Mouse (Mus musculus) midbrain, embryonic 13.5 days (tissue): Measurements from ENCODE around the gene Taok3. TPM values are rescaled to one million over a fixed set of nuclear protein-coding genes. Genes with fewer than 3 reads are reported as not detected.

ENCODE experiments used
- ATAC-seq: fragments of 200-750 bp; cut with Nextera tagmentation; 2 replicates; pipeline ENCODE4 v1.8.0; 2017; ENCODE audit warnings: mild to moderate bottlenecking, moderate TSS enrichment, moderate library complexity
- H3K27ac ChIP-seq: fragments of 300-500 bp; sonication (generic); 2 replicates; pipeline ENCODE4 v1.5.1; 2015; ENCODE audit warnings: inconsistent platforms, mild to moderate bottlenecking, moderate library complexity
- H3K27me3 ChIP-seq: fragments of 300-500 bp; sonication (generic); 2 replicates; pipeline ENCODE4 v1.6.1; 2015; ENCODE audit warnings: mild to moderate bottlenecking, inconsistent platforms
- H3K36me3 ChIP-seq: fragments of 300-500 bp; sonication (generic); 2 replicates; pipeline ENCODE4 v1.6.1; 2015; ENCODE audit warnings: mild to moderate bottlenecking, inconsistent platforms
- H3K4me1 ChIP-seq: fragments of 300-500 bp; sonication (generic); replicated peaks from 2 replicates; pipeline ENCODE4 v1.6.1; 2015; ENCODE audit warnings: inconsistent platforms
- H3K4me2 ChIP-seq: fragments of 300-500 bp; sonication (generic); replicated peaks from 2 replicates; pipeline ENCODE4 v1.6.1; 2015; ENCODE audit warnings: moderate library complexity, mild to moderate bottlenecking, inconsistent platforms
- H3K4me3 ChIP-seq: fragments of 300-500 bp; sonication (generic); replicated peaks from 2 replicates; pipeline ENCODE4 v1.5.1; 2015; ENCODE audit warnings: mild to moderate bottlenecking, inconsistent platforms
- H3K9ac ChIP-seq: fragments of 300-500 bp; sonication (generic); replicated peaks from 2 replicates; pipeline ENCODE4 v1.6.1; 2015; ENCODE audit warnings: mild to moderate bottlenecking, inconsistent platforms
- H3K9me3 ChIP-seq: fragments of 300-500 bp; sonication (generic); 2 replicates; pipeline ENCODE4 v1.6.1; 2016; ENCODE audit warnings: mild to moderate bottlenecking, inconsistent platforms
- WGBS: fragments of 180-500 bp; shearing (Covaris S2); methylation state at CpG from one replicate; pipeline ENCODE4 v1.1.7; 2015; 5-methylcytosine and 5-hydroxymethylcytosine counted together
- polyA plus RNA-seq: library from polyadenylated mRNA; unstranded; fragments of >200 nt; fragmentation: Nextera tagmentation; extraction: Ambion mirVana; gene quantifications from 2 replicates; pipeline ENCODE4 v1.2.1, GENCODE M21; 2015

Taok3 gene
- polyA plus RNA-seq, 1 experiment from 2014 or later, result 43.7 TPM

DNA sequence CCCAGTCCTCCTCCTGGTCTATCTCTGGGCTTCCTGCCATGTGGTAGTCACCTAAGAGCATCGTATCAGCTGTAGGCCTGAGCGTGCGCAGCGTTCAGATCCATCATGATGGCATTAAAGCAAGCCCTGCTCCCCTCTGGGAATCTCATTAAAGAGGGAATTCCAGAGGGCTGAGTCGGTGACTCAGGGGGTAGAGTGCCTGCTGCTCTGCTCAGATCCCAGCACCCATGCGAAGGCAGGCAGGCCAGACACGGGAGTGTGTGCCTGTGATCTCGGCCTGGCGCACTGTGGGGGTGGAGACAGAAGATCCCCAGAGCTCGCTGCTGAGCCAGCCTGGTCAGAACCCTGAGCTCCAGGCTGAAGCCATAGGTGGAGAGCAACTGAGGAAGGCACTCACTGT lies 128.4 kb downstream of the Taok3 start:
- Histone ChIP-seq H3K27me3 (no peaks in the 10 kb centered on the region), H3K9ac (no peak overlapping the region), H3K36me3 (peaks cover 33% of the 10 kb centered on the region), H3K4me1 (peaks cover 29% of the 10 kb centered on the region), H3K4me3 (no peak overlapping the region), H3K27ac (no peak overlapping the region), H3K9me3 (no peaks in the 10 kb centered on the region), H3K4me2 (no peak overlapping the region)
- ATAC-seq, result no peak
- WGBS, result 30% methylated on average over 10 of the region's 10 CpGs

DNA sequence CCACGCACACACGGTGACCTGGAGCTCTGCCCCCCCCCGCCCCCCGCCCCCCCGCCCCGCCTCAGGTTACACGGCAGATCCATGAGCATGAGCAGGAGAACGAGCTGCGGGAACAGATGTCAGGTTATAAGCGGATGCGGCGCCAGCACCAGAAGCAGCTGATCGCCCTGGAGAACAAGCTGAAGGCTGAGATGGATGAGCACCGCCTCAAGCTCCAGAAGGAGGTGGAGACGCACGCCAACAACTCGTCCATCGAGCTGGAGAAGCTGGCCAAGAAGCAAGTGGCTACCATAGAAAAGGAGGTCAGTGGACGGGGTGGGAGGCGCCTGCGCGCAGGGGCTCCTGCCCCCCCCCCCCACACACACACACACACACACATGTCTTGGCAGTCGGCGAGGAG lies 130.9 kb downstream of the Taok3 start:
- 85% methylated on average over 22 of the region's 24 CpGs for WGBS
- Histone ChIP-seq H3K4me1 (peaks cover 16% of the 10 kb centered on the region), H3K36me3 (peaks cover 53% of the 10 kb centered on the region)

DNA sequence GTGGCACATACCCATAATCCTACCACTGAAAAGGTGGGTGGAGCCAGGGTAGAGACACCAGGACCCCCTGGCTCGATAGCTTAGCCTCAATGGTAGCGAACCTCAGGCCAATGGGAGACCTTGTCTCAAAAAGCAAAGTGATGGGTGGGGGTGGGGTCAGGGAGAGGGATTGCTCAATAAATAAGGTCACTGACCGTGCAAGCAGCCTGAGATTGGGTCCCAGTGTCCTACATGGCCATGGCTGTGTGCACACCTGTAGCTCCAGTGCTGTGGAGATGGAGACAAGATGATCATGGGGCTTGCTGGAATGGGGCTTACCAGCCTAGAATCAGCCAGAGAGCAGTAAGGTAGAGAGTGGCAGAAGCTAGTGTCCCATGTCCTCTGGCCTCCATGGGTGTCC lies 131.8 kb downstream of the Taok3 start:
- no peaks in the 10 kb centered on the region for H3K27me3 ChIP-seq
- H3K4me2 ChIP-seq, result no peak overlapping the region
- no peak overlapping the region for H3K9ac ChIP-seq
- no peak overlapping the region for H3K4me3 ChIP-seq
- ATAC-seq, result no peak
- H3K9me3 ChIP-seq, result no peaks in the 10 kb centered on the region
- 90% methylated on average over 3 of the region's 3 CpGs for WGBS
- peaks cover 11% of the 10 kb centered on the region for H3K4me1 ChIP-seq
- peaks cover 62% of the 10 kb centered on the region for H3K36me3 ChIP-seq
- H3K27ac ChIP-seq, result no peak overlapping the region

More for the DNA sequence above, 130.9 kb downstream of the Taok3 start:
- Histone ChIP-seq H3K9me3 (no peaks in the 10 kb centered on the region), H3K4me2 (no peak overlapping the region), H3K27ac (no peak overlapping the region), H3K9ac (no peak overlapping the region), H3K4me3 (no peak overlapping the region), H3K27me3 (no peaks in the 10 kb centered on the region)
- no peak for ATAC-seq

DNA sequence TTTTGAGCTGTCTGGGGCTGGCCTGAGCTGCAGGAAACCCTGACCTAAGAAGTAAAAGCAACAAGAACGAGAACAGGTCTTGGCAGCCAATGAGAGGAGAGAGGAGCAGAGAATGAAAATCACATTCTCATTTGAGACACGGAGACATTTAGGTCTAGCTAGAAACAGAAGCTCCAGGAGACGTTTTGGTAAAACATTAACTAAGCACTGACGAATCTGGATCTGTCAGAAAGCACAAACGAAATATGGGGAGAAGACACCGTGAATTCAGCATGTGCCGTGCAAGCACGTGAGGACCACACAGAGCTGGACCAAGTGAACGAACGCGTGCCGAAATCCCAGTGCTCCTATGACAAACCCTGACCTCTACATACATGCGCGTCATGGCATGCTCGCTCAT lies 138.3 kb downstream of the Taok3 start:
- H3K4me3 ChIP-seq, result no peak overlapping the region
- no peak overlapping the region for H3K4me2 ChIP-seq
- no peaks in the 10 kb centered on the region for H3K9me3 ChIP-seq
- ATAC-seq, result no peak
- 93% methylated on average over 15 of the region's 15 CpGs for WGBS
- H3K9ac ChIP-seq, result no peak overlapping the region
- H3K27ac ChIP-seq, result no peak overlapping the region
- H3K36me3 ChIP-seq, result peaks cover 99% of the 10 kb centered on the region
- no peaks in the 10 kb centered on the region for H3K27me3 ChIP-seq
- H3K4me1 ChIP-seq, result no peaks in the 10 kb centered on the region

DNA sequence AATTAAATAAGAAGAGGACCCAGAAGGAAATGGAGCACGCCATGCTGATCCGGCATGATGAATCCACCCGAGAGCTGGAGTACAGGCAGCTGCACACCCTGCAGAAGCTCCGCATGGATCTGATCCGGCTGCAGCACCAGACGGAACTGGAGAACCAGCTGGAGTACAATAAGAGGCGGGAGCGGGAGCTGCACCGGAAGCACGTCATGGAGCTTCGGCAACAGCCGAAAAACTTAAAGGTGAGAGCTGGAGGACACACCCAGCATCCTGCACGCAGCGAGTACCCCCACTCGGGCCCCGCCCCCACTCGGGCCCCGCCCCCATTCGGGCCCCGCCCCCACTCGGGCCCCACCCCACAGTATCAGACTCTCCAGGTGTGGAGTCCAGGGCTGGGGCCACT lies 143.6 kb downstream of the Taok3 start:
- Histone ChIP-seq H3K4me1 (no peaks in the 10 kb centered on the region), H3K27me3 (no peaks in the 10 kb centered on the region), H3K4me2 (no peak overlapping the region), H3K36me3 (peaks cover 91% of the 10 kb centered on the region), H3K9me3 (peaks cover 4% of the 10 kb centered on the region; the same call in 1 of the 2 replicates), H3K4me3 (no peak overlapping the region), H3K9ac (no peak overlapping the region), H3K27ac (no peak overlapping the region)
- WGBS, result 89% methylated on average over 21 of the region's 21 CpGs
- ATAC-seq, result no peak

DNA sequence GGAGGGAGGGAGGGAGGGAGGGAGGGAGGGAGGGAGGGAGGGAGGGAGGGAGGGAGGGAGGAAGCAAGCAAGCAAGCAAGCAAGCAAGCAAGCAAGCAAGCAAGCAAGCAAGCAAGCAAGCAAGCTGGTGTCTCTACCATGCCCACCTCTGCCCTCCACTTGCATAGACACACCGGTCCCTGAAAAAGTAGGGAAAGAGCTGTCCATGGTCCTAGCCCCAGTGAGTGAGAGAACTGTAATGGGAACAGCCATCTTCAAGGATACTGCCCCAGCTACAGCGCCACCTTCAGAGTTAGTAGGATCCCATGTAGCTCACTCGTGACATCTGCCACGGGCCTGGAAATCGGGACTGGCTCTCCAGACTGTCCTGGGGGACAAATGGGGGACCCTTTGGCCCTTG lies 144.8 kb downstream of the Taok3 start:
- Histone ChIP-seq H3K36me3 (peaks cover 85% of the 10 kb centered on the region), H3K4me2 (no peak overlapping the region), H3K9ac (no peak overlapping the region), H3K4me3 (no peak overlapping the region), H3K27me3 (no peaks in the 10 kb centered on the region), H3K9me3 (peaks cover 4% of the 10 kb centered on the region; the same call in 1 of the 2 replicates), H3K27ac (no peak overlapping the region), H3K4me1 (no peaks in the 10 kb centered on the region)
- ATAC-seq, result no peak
- WGBS, result 47% methylated on average over 5 of the region's 5 CpGs

DNA sequence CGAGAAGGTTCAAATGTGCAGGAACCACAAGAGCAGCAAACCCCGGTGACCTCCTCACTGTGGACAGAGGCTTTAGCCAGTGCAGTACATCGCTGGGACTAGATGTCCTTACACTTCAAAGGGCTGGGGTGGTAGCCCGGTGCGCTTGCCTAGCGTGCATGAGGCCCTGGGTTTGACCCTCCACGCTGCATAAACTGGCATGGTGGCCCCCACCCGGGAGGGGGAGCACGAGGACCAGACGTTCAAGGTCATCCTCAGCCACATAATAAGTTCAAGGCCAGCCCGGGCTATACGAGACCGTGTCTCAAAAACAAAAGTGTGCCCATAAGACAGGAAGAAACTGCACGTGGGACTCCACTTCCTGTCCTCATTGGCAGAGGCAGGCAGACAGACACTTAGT lies 148.0 kb downstream of the Taok3 start:
- WGBS, result 81% methylated on average over 14 of the region's 14 CpGs
- peaks cover 67% of the 10 kb centered on the region for H3K36me3 ChIP-seq

DNA sequence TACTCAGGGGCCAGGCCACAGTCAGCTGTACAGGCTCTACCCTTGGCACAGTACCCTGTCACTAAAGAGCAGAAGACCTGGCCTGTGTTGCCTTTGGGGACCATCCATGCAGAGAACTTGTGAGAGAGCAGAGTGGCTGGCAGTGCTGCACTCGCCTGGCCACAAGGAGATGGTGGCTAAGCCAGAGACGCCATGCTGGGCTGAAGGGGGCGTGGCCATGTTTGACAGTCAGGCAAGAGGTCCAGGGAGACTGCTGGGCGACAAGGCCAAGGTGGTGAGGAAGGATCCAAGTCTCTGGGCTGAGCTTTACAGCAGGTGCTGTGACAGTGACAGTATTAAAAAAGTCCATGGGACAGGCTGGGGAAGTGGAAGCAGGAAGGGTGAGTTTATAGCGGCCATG lies 148.8 kb downstream of the Taok3 start:
- Histone ChIP-seq H3K9me3 (peaks cover under 1% of the 10 kb centered on the region; the same call in 1 of the 2 replicates), H3K4me1 (no peaks in the 10 kb centered on the region), H3K27ac (no peak overlapping the region), H3K4me2 (no peak overlapping the region), H3K9ac (no peak overlapping the region), H3K36me3 (peaks cover 62% of the 10 kb centered on the region), H3K27me3 (no peaks in the 10 kb centered on the region), H3K4me3 (no peak overlapping the region)
- 37% methylated on average over 5 of the region's 5 CpGs for WGBS
- no peak for ATAC-seq

More for the DNA sequence above, 148.0 kb downstream of the Taok3 start:
- H3K4me2 ChIP-seq, result no peak overlapping the region
- no peak overlapping the region for H3K9ac ChIP-seq
- H3K4me1 ChIP-seq, result no peaks in the 10 kb centered on the region
- ATAC-seq, result no peak
- H3K9me3 ChIP-seq, result peaks cover 4% of the 10 kb centered on the region; the same call in 1 of the 2 replicates
- H3K4me3 ChIP-seq, result no peak overlapping the region
- no peak overlapping the region for H3K27ac ChIP-seq
- H3K27me3 ChIP-seq, result no peaks in the 10 kb centered on the region

DNA sequence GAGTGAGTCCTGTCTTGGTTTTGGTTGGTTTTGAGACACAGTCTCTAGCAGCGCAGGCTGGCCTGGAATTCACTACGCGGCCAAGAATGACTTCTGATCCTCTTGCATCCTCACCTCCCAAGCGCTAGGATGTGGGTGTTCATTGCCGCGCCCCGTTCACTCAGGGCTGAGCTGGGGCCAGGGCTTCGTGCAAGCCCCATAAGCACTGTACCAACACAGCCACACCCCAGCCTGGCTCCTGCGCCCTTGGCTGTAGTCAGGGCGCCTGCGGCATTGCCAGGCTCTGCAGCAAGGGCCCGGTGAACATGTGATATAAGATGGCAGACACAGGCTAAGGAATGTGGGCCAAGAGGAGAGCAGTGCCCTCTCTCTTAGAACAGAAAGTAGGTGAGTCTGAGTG lies 149.5 kb downstream of the Taok3 start:
- ATAC-seq, result no peak
- Histone ChIP-seq H3K4me2 (no peak overlapping the region), H3K27ac (no peak overlapping the region), H3K4me3 (no peak overlapping the region), H3K9me3 (no peaks in the 10 kb centered on the region), H3K36me3 (peaks cover 57% of the 10 kb centered on the region), H3K27me3 (no peaks in the 10 kb centered on the region), H3K9ac (no peak overlapping the region), H3K4me1 (no peaks in the 10 kb centered on the region)
- 97% methylated on average over 12 of the region's 12 CpGs for WGBS

DNA sequence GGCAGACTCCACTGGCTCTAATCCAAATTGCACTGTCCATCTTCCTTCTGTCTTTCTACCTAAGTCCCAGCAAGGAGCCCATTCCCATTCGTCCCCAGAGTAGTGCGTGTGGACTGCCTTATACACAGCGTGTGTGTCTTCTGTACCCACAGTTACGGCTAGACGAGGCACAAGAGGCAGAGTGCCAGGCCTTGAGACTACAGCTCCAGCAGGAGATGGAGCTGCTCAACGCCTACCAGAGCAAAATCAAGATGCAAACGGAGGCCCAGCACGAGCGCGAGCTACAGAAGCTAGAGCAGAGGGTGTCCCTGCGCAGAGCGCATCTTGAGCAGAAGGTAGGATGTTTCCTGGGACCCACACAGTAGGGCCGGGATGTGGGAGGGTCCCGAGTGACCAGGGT lies 152.0 kb downstream of the Taok3 start:
- 93% methylated on average over 14 of the region's 14 CpGs for WGBS
- ATAC-seq, result no peak
- Histone ChIP-seq H3K4me1 (no peaks in the 10 kb centered on the region), H3K9ac (no peak overlapping the region), H3K4me2 (no peak overlapping the region), H3K36me3 (peaks cover 35% of the 10 kb centered on the region), H3K4me3 (no peak overlapping the region), H3K9me3 (no peaks in the 10 kb centered on the region), H3K27ac (no peak overlapping the region), H3K27me3 (no peaks in the 10 kb centered on the region)

DNA sequence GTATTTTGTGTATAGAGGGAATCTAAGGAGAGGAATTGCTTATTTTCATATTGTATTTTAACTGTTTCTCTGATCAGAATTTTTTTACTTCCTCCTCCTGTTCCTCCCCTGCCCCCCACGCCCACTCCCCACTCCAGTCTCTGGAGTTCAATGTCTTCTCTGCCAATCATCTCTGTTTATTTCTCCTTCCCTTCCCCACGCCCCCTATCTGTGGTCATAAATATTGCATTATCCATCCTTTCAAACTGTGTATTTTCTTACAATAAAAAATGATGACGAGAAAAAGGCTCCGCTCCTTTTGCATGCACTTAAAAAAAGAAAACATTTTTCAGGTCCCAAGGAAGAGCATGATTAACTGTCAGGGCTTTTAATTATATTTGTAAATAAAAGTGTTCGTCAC lies 154.9 kb downstream of the Taok3 start:
- no peak for ATAC-seq
- no peaks in the 10 kb centered on the region for H3K27me3 ChIP-seq
- no peaks in the 10 kb centered on the region for H3K4me1 ChIP-seq
- no peak overlapping the region for H3K4me3 ChIP-seq
- 69% methylated on average over 5 of the region's 5 CpGs for WGBS
- H3K9me3 ChIP-seq, result no peaks in the 10 kb centered on the region
- no peak overlapping the region for H3K9ac ChIP-seq
- H3K4me2 ChIP-seq, result no peak overlapping the region
- peaks cover 25% of the 10 kb centered on the region for H3K36me3 ChIP-seq
- 0 out of 2 replicates have a peak overlapping the region, but pooled peaks have one; percentile 6 for H3K27ac ChIP-seq

DNA sequence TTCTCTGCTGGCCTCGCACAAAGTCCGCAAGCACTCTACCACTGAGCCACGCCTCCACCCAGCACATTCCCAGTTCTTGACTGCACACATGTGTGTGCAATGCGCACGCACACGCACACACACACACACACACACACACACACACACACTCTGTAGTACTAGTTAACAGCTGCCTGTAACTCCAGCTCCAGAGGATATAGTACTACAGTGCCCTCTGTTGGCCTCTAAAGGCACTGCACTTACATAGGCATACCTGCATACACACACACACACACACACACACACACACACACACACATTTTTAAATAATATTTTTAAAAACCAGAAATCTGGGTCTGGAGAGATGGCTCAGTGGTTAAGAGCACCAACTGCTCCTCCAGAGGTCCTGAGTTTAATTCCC lies 157.9 kb downstream of the Taok3 start:
- H3K36me3 ChIP-seq, result peaks cover 38% of the 10 kb centered on the region
- WGBS, result 96% methylated on average over 6 of the region's 6 CpGs
- H3K27ac ChIP-seq, result no peak overlapping the region
- no peaks in the 10 kb centered on the region for H3K27me3 ChIP-seq
- no peak for ATAC-seq
- no peak overlapping the region for H3K9ac ChIP-seq
- no peaks in the 10 kb centered on the region for H3K4me1 ChIP-seq
- no peaks in the 10 kb centered on the region for H3K9me3 ChIP-seq
- H3K4me3 ChIP-seq, result no peak overlapping the region
- no peak overlapping the region for H3K4me2 ChIP-seq
